Mouse (Mus musculus): ENCODE measurements around the gene Prokr2.

- TF ChIP-seq CTCF (IDR thresholded peaks at IDR 0.05; ENCODE audit: control insufficient read depth, insufficient read depth, low read length), result no peak
- no peak for TF ChIP-seq POLR2A (IDR thresholded peaks at IDR 0.05; ENCODE audit: borderline replicate concordance, control insufficient read depth, low read depth, low read length)
These were observed 9.5 kb downstream of the Prokr2 start for GRCm38 (mm10) chr2:132375721-132376120.

Data from bone marrow, adult 2 months (tissue).